Mouse (Mus musculus) forebrain, embryonic 14.5 days (tissue): ENCODE measurements around the gene Rpl31. TPM values are rescaled to one million over a fixed set of nuclear protein-coding genes. Genes with fewer than 3 reads are reported as not detected.

Experiments used
- ATAC-seq: fragments of 200-750 bp; cut with Nextera tagmentation; 2 replicates; pipeline ENCODE4 v1.8.0; 2017; ENCODE audit warnings: mild to moderate bottlenecking, moderate library complexity
- DNase-seq: peaks from one replicate; pipeline ENCODE4 v3.0.0-alpha.2; 2015; ENCODE audit warnings: low spot score
- H3K27ac ChIP-seq: fragments of 300-500 bp; sonication (generic); 2 replicates; pipeline ENCODE4 v1.5.1; 2014; ENCODE audit warnings: low read depth, mild to moderate bottlenecking, control low read depth, low read length, moderate library complexity
- H3K27me3 ChIP-seq: fragments of 300-500 bp; sonication (generic); replicated peaks from 2 replicates; pipeline ENCODE4 v1.6.1; 2014; ENCODE audit warnings: low read length, control low read depth, mixed read lengths; ENCODE audit not compliant: control insufficient read depth, insufficient read depth
- H3K36me3 ChIP-seq: fragments of 300-500 bp; sonication (generic); 2 replicates; pipeline ENCODE4 v1.6.1; 2014; ENCODE audit warnings: low read length, control low read depth; ENCODE audit not compliant: control insufficient read depth, insufficient read depth
- H3K4me1 ChIP-seq: fragments of 300-500 bp; sonication (generic); 2 replicates; pipeline ENCODE4 v1.6.1; 2014; ENCODE audit warnings: antibody characterized with exemption, low read length, control low read depth; ENCODE audit not compliant: control insufficient read depth, insufficient read depth
- H3K4me2 ChIP-seq: fragments of 300-500 bp; sonication (generic); 2 replicates; pipeline ENCODE4 v1.6.1; 2014; ENCODE audit warnings: mild to moderate bottlenecking, control low read depth, low read length
- H3K4me3 ChIP-seq: fragments of 300-500 bp; sonication (generic); 2 replicates; pipeline ENCODE4 v1.5.1; 2014; ENCODE audit warnings: low read depth, low read length, control low read depth
- H3K9ac ChIP-seq: fragments of 300-500 bp; sonication (generic); 2 replicates; pipeline ENCODE4 v1.6.1; 2014; ENCODE audit warnings: mild to moderate bottlenecking, low read length, control low read depth, moderate library complexity
- H3K9me3 ChIP-seq: fragments of 300-500 bp; sonication (generic); replicated peaks from 2 replicates; pipeline ENCODE4 v1.6.1; 2016; ENCODE audit warnings: low read length, control low read depth, mixed read lengths; ENCODE audit not compliant: control insufficient read depth
- WGBS: fragments of 180-500 bp; shearing (Covaris S2); extraction: QIAGEN DNeasy Blood & Tissue Kit; methylation state at CpG from one replicate; pipeline ENCODE4 v1.1.7; 2014; 5-methylcytosine and 5-hydroxymethylcytosine counted together
- polyA plus RNA-seq: library from polyadenylated mRNA; unstranded; fragments of >200 nt; fragmentation: Nextera tagmentation; extraction: Ambion mirVana; gene quantifications from 2 replicates; pipeline ENCODE4 v1.2.1, GENCODE M21; 2014

Rpl31 gene
- 341 and 533 TPM in 2 replicates for polyA plus RNA-seq

DNA sequence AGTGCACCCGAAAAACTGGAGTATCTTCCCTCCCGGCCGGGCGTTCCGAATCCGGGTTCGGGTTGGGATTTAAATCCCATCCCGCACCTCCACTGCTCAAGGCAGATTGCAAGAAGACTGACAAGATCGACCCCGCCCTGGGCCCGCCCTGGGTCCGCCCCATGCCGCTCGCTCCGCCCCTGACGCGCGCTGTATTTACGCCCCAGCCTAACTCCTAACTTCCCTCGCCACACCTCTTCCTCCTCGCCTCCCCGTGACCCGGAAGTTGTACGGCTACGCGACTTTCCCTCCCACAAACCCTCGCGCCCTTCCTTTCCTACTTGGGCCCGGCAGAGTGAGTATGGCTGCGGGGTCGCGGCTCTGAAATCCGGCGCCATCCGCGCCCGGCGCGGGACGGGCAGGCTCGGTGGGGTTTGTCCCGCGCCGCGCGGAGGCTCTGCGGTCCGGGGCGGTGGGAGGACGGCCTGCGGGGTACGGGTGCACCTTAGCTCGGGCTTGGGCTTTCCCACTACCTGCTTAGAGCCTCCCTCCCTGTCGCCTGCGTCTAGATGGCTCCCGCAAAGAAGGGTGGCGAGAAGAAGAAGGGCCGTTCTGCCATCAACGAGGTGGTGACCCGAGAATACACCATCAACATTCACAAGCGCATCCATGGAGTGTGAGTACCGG lies at the start of gene Rpl31:
TSS of gene Rpl31 (plus strand) at position 242 of the 666 bp plus-strand sequence.
- Histone ChIP-seq H3K27me3 (no peaks in the 10 kb centered on the region), H3K4me2 (peak within 1 kb of the TSS; percentile 86), H3K4me3 (peak within 1 kb of the TSS; percentile 75), H3K9ac (peak within 1 kb of the TSS; percentile 97), H3K9me3 (no peaks in the 10 kb centered on the region), H3K27ac (peak within 1 kb of the TSS; percentile 92), H3K36me3 (peaks cover 33% of the 10 kb centered on the region), H3K4me1 (peaks cover 16% of the 10 kb centered on the region)
- WGBS: 0% methylated on average over 58 of the region's 62 CpGs
- DNase-seq (peak; percentile 98), ATAC-seq (peak; percentile 100)

DNA sequence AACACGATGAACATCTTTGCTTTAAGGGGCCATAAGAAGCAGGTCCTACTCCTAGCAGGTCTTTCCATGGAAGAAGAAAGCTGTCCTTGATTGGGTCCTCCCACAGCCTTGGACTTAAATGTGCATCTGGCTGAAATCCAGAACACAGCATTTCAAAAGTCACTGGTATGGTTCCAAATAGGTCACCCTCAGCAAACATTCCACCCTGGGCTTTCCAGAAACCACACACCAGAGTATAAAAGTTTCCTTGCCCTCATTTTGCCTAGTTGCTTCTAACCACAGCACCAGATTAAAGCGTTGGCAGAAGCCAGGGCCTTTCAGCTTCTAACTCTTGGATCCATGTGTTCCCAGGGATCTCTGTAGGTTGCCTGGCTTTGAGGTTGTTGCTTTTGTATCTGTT lies 49.7 kb upstream of the Rpl31 start:
- Histone ChIP-seq H3K9me3 (no peaks in the 10 kb centered on the region), H3K4me2 (no peak overlapping the region), H3K9ac (no peak overlapping the region), H3K4me1 (no peaks in the 10 kb centered on the region), H3K27ac (no peak overlapping the region), H3K36me3 (no peaks in the 10 kb centered on the region), H3K4me3 (no peak overlapping the region), H3K27me3 (no peaks in the 10 kb centered on the region)
- 76% methylated on average over 2 of the region's 2 CpGs for whole genome bisulfite sequencing
- DNase-seq (no peak), ATAC-seq (no peak)

DNA sequence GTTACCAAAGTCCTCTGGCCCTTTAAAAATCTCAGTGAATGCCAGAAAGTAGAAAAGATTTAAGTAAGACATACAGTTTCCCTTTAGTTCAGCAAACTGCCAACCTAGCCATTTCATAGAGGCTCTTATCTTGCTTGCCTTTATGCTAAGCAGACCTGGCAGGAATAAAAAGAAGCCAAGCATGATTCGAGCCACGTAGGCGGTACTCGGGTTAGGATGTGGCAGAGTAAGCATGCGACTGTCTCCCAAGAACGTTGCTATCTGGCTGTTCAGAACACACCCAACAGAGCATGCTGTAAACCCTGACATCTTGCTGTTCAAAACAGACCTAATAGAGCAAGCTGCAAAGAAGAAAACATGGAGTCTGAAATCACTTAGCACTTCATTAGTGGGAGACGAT lies 48.8 kb upstream of the Rpl31 start:
- Histone ChIP-seq H3K4me3 (no peak overlapping the region), H3K27me3 (no peaks in the 10 kb centered on the region), H3K27ac (no peak overlapping the region), H3K9ac (no peak overlapping the region), H3K4me2 (no peak overlapping the region), H3K9me3 (no peaks in the 10 kb centered on the region), H3K4me1 (no peaks in the 10 kb centered on the region), H3K36me3 (no peaks in the 10 kb centered on the region)
- ATAC-seq (no peak), DNase-seq (no peak)
- WGBS: 71% methylated on average over 7 of the region's 7 CpGs

DNA sequence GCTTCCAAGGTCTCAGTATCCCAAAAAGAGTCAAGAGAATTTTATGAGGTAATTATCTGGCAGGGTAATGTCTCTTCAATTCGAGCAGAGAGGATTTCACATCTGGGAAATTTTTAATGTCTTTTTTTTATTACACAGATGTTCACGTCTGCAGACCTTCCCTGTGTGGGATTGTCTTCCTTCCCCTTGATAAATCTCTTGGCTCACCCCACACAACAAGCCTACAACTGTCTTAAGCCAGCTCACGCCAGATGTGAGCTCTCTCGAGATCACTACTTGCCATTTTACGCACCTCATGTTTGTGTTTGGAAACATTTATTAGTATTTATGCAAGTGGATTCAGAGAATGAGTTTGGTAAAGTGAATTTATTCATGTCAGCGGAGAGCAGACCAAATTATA lies 45.7 kb upstream of the Rpl31 start:
- no peaks in the 10 kb centered on the region for H3K4me1 ChIP-seq
- H3K27ac ChIP-seq: no peak overlapping the region
- no peaks in the 10 kb centered on the region for H3K36me3 ChIP-seq
- no peaks in the 10 kb centered on the region for H3K27me3 ChIP-seq
- no peak overlapping the region for H3K4me2 ChIP-seq
- no peak overlapping the region for H3K9ac ChIP-seq
- H3K9me3 ChIP-seq: no peaks in the 10 kb centered on the region
- no peak overlapping the region for H3K4me3 ChIP-seq
- 90% methylated on average over 6 of the region's 6 CpGs for WGBS
- ATAC-seq: no peak
- DNase-seq: no peak

DNA sequence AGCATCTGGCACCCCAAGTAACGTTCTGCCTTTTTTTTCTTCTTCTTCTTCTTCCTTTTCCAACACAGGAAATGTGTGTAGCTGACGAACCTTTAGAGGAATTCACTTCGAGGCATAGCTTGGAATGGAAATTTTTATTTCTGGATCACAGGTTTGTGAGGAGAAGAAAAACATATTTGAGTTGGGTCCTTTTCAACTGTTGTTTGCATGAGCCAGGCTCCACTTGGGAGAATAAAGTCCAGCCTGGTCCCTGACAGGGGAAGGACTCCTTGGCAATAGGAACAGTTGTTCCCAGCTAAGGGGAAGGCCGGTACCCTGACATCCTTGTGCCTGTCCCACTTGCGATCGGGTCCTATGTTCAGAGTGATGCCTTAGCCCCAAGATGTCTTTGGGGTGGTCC lies 42.4 kb upstream of the Rpl31 start:
- Histone ChIP-seq H3K4me2 (no peak overlapping the region), H3K27me3 (no peaks in the 10 kb centered on the region), H3K9ac (no peak overlapping the region), H3K9me3 (no peaks in the 10 kb centered on the region), H3K27ac (no peak overlapping the region), H3K36me3 (no peaks in the 10 kb centered on the region), H3K4me3 (no peak overlapping the region), H3K4me1 (no peaks in the 10 kb centered on the region)
- no peak for DNase-seq
- WGBS: 92% methylated on average over 6 of the region's 6 CpGs
- ATAC-seq: no peak

DNA sequence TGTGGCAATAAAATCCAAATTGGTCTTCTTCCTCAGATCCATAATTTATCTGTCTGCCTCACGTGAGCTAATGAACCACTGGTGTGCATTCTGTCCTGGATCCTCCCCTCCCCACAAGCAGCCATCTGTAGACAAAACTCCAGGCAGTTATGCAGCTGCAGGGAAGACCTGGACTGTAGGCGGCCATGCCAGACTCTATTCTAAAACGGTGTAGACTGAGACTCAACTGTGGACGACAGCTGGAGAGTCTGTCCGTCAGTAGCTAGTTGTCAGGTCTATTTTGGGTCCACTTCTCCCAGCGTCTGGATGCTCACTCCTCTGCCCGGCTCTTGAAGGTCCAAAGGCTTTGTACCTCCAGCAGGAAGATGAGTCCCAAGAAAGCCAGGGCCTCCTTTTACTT lies 40.1 kb upstream of the Rpl31 start:
- no peak overlapping the region for H3K9ac ChIP-seq
- ATAC-seq: no peak
- H3K4me3 ChIP-seq: no peak overlapping the region
- 86% methylated on average over 7 of the region's 7 CpGs for WGBS
- no peaks in the 10 kb centered on the region for H3K9me3 ChIP-seq
- no peaks in the 10 kb centered on the region for H3K4me1 ChIP-seq
- H3K27ac ChIP-seq: no peak overlapping the region
- no peaks in the 10 kb centered on the region for H3K27me3 ChIP-seq
- H3K4me2 ChIP-seq: no peak overlapping the region
- H3K36me3 ChIP-seq: no peaks in the 10 kb centered on the region
- no peak for DNase-seq

DNA sequence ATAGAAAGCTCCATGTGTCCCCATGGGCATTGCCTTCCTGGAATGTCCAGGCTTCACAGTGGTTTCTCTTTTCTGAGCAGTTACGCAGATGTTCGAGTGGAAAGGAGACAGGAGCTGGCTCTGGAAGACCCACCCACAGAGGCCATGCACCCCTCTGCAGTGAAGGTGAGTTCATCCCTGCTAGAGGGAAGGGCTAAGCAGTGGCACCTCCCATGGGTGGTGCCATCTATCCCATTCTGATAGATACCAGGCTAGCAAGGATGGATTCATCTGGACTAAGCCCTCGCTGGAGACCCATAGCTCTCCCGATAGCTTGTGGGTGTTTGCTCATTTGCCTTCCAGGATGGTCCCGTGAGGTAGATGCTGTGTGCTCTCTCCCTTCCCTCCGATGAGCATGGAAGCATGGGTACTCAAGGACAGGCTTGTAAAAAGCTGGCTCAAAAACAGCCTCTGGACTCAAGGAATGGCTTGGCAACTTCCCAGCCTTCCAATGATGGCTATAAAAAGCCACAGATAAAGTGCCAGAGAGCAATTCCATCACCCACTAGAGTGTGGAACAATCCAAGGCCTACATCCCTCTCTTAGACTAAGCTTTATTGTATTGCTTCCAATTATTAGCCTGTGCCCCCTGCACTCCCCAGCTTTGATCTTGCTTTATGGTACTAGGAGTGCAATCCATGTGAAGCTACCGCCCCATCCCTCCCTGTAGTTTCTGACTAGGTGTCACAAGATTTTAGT lies 36.6 kb upstream of the Rpl31 start:
- no peaks in the 10 kb centered on the region for H3K27me3 ChIP-seq
- no peaks in the 10 kb centered on the region for H3K36me3 ChIP-seq
- H3K27ac ChIP-seq: no peak overlapping the region
- no peaks in the 10 kb centered on the region for H3K9me3 ChIP-seq
- H3K4me2 ChIP-seq: no peak overlapping the region
- ATAC-seq (no peak), DNase-seq (no peak)
- WGBS: 91% methylated on average over 7 of the region's 7 CpGs
- no peaks in the 10 kb centered on the region for H3K4me1 ChIP-seq
- H3K4me3 ChIP-seq: no peak overlapping the region
- H3K9ac ChIP-seq: no peak overlapping the region

DNA sequence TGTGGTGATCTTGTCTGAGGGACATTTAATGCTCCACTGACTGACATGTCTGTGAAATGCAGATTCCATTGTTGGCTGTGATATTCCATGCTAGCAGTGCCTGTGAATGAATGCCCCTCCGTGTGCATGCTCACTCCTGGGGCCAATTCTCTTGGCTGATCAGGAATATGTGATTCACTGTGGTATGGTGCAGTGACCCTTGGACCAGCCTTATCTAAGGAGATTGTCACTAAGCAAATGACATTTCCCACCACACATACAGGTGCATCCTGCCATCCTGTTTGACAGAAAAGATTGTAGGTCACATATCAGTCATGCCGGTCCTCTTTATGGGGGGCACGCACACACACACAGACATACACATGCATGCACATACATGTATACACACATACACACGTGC lies 35.2 kb upstream of the Rpl31 start:
- Histone ChIP-seq H3K27ac (no peak overlapping the region), H3K9ac (no peak overlapping the region), H3K4me2 (no peak overlapping the region), H3K9me3 (no peaks in the 10 kb centered on the region), H3K4me3 (no peak overlapping the region), H3K36me3 (no peaks in the 10 kb centered on the region), H3K4me1 (no peaks in the 10 kb centered on the region), H3K27me3 (no peaks in the 10 kb centered on the region)
- 84% methylated on average over 4 of the region's 4 CpGs for WGBS
- ATAC-seq (no peak), DNase-seq (no peak)

DNA sequence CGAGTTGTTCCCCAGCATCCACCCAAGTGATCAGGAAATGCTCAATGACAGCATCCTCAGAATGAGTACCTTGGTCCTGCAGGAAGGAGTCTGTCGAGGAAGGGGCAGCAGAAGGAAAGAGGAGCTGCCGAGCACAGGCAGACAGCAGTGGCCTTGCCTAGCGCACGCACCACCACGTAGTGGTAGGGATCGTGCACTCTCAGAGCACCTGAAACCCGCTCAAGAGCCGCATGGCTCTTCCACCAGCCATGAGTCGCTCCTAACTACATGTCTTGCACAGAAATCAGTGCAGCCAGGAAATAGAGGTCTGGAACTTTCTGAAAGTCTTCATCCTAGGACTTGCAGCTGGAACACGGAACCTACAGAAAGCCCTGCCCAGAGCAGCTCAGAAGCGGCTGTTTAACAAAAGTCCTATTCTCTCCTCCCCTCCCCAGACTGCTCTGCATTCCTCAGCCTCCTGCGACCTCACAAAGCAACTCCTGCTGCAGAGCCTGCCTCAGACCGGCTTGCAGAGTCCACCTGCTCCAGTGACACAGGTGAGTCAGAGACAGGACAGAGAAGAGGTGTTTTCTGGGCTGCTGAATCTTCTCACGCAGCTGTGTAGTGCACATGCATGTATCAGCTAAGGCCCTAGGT lies 32.0 kb upstream of the Rpl31 start:
- 21% methylated on average over 15 of the region's 15 CpGs for WGBS
- no peaks in the 10 kb centered on the region for H3K27me3 ChIP-seq
- no peaks in the 10 kb centered on the region for H3K9me3 ChIP-seq
- ATAC-seq (no peak), DNase-seq (no peak)
- H3K27ac ChIP-seq: no peak overlapping the region
- H3K4me1 ChIP-seq: no peaks in the 10 kb centered on the region
- H3K4me2 ChIP-seq: no peak overlapping the region
- no peak overlapping the region for H3K4me3 ChIP-seq
- no peaks in the 10 kb centered on the region for H3K36me3 ChIP-seq
- H3K9ac ChIP-seq: no peak overlapping the region
